Mouse (Mus musculus): ENCODE results near the gene Rnf224. TPM values are rescaled to one million over a fixed set of nuclear protein-coding genes. Genes with fewer than 3 reads are reported as not detected.

The Rnf224 gene
- total and polyA plus RNA-seq, 3 experiments: 0.10 TPM; not detected in 2

DNA sequence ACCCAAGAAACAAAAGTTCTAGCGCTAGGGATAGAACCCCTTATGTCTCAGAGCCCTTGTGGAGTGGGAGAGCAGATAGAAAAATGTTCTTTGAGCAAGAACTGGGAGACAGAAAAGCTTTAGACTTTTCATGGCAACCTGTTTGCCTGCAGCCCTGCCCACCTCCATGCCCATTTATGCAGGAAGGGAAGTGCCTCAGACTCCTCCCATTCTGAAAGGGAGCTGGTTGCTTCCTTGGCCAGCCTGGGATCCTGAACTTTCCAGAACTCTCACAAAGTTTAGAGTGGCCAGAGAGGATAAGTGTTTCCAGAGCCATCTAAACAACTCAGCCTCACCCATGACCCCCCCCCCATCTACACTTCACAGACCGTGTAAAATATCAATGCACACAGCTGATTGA is 39.4 kb downstream of the Rnf224 start:
- DNase-seq (ENCODE audit: low read depth, low spot score): peak; percentile 48
- Histone ChIP-seq H3K27me3 (ENCODE audit: control insufficient read depth in 1 of 2, insufficient read depth in 2 of 2, low read length in 2 of 2) (no peaks in the 10 kb centered on the region), H3K27ac (ENCODE audit: control insufficient read depth, low read depth, low read length) (peak overlapping the region; percentile 96), H3K4me3 (ENCODE audit: control insufficient read depth in 1 of 2, insufficient read depth in 1 of 2, low read depth in 2 of 2, low read length in 2 of 2) (peak overlapping the region; percentile 51 to 72), H3K4me1 (ENCODE audit: control insufficient read depth in 1 of 2, insufficient read depth in 2 of 2, low read length in 2 of 2) (peaks cover 6 to 32% of the 10 kb centered on the region in 2 experiments), H3K9ac (ENCODE audit: control insufficient read depth, low read depth, low read length, poor library complexity, severe bottlenecking) (peak overlapping the region; percentile 84), H3K36me3 (ENCODE audit: control insufficient read depth in 1 of 2, insufficient read depth in 2 of 2, low read length in 2 of 2) (peaks cover 2 to 17% of the 10 kb centered on the region in 2 experiments; a peak in 2 of 4 replicates), H3K9me3 (replicated peaks; ENCODE audit: insufficient read depth, low read length) (no peaks in the 10 kb centered on the region), H3K79me2 (ENCODE audit: control insufficient read depth, insufficient read depth, low read length, poor library complexity) (peaks cover 21% of the 10 kb centered on the region)
- TF ChIP-seq RAD21 (IDR thresholded peaks at IDR 0.05; ENCODE audit: low read depth, low read length): no peak
- TF ChIP-seq POLR2A (IDR thresholded peaks at IDR 0.05; ENCODE audit: control insufficient read depth in 1 of 2, insufficient read depth in 1 of 2, low read depth in 1 of 2, low read length in 2 of 2, poor library complexity in 1 of 2): 0 out of 4 replicates have a peak, but pooled peaks of 1 of the 2 experiments have one; percentile 17
- TF ChIP-seq MAZ (IDR thresholded peaks at IDR 0.05; ENCODE audit: low read depth, low read length): no peak
- TF ChIP-seq E2F4 (IDR thresholded peaks at IDR 0.05; ENCODE audit: borderline replicate concordance, low read depth, low read length): no peak
- TF ChIP-seq USF2 (IDR thresholded peaks at IDR 0.05; ENCODE audit: borderline replicate concordance in 1 of 2, insufficient read depth in 1 of 2, low read depth in 1 of 2, low read length in 2 of 2): no peak
- TF ChIP-seq ZKSCAN1 (IDR thresholded peaks at IDR 0.05; ENCODE audit: low read depth, low read length): no peak
- TF ChIP-seq CTCF (IDR thresholded peaks at IDR 0.05 in 2 of 3, conservative IDR thresholded peaks at IDR 0.05 in 1 of 3; ENCODE audit: control insufficient read depth in 1 of 3, insufficient read depth in 1 of 3, low read depth in 2 of 3, low read length in 3 of 3, poor library complexity in 1 of 3, severe bottlenecking in 1 of 3): no peak

DNA sequence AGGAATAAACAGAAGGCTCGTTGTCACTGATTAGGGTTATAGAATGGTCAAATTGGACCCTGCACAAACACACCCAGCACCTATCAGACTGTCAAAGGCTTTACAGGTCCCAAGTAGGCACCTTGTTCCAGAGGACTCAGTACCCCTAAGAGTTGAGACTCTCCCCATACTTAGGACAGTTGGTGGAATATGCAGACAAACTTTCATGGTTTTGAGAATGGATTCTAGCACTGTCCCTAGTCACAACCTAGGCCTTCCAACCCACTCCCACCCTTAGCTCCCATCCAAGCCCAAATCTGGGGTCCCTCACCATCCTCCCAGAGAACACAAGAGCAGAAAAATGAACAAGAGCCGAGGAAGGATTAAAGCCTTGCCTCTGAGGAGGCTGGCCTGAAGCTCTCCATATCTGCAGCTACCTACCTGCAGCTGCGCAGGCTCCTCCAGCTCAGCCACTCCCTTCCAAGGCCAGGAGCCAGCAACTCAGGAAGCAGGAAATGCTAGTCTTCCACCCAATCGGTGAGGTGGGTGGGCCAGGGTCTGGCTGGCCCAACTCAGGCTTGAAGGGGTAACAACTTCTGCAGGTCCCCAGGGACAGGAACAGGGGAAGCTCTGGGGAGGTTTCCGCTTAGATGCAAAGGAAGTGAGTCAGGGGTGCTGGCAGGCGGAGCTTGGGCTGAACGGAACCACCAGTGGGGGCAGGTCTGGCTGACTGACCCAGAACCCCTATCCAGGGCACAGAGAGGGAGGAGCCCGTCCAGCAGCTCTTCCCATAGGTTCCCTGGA is 40.2 kb downstream of the Rnf224 start, which contains the start of gene Tor4a:
Gene Tor4a, minus strand, starts transcription at position 715 of the 783 bp plus-strand sequence.
- peaks cover 6 to 32% of the 10 kb centered on the region in 2 experiments for H3K4me1 ChIP-seq (ENCODE audit: control insufficient read depth in 1 of 2, insufficient read depth in 2 of 2, low read length in 2 of 2)
- TF ChIP-seq MAX (IDR thresholded peaks at IDR 0.05; ENCODE audit: low read length) (no peak), CTCF (IDR thresholded peaks at IDR 0.05 in 2 of 3, conservative IDR thresholded peaks at IDR 0.05 in 1 of 3; ENCODE audit: control insufficient read depth in 1 of 3, insufficient read depth in 1 of 3, low read depth in 2 of 3, low read length in 3 of 3, poor library complexity in 1 of 3, severe bottlenecking in 1 of 3) (no peak), POLR2AphosphoS5 (IDR thresholded peaks at IDR 0.05; ENCODE audit: borderline replicate concordance, low read depth, low read length) (no peak), ELF1 (IDR thresholded peaks at IDR 0.05; ENCODE audit: low read depth, low read length) (peak; percentile 96), ZKSCAN1 (IDR thresholded peaks at IDR 0.05; ENCODE audit: low read depth, low read length) (no peak), NELFE (IDR thresholded peaks at IDR 0.05; ENCODE audit: low read depth, low read length) (peak; percentile 77), ZMIZ1 (IDR thresholded peaks at IDR 0.05; ENCODE audit: low read depth, low read length) (peak; percentile 84), MAZ (IDR thresholded peaks at IDR 0.05; ENCODE audit: low read depth, low read length) (peak; percentile 61; the same call in 1 of the 2 replicates), SIN3A (IDR thresholded peaks at IDR 0.05; ENCODE audit: low read length) (no peak; the same call in 1 of the 2 replicates), ETS1 (IDR thresholded peaks at IDR 0.05; ENCODE audit: low read depth, low read length) (peak; percentile 10; the same call in 1 of the 2 replicates), TAL1 (IDR thresholded peaks at IDR 0.05; ENCODE audit: low read length) (0 out of 2 replicates have a peak, but pooled peaks have one; percentile 6), NRF1 (IDR thresholded peaks at IDR 0.05; ENCODE audit: insufficient read depth, low read depth, low read length, poor library complexity, severe bottlenecking) (peak; percentile 92), MYB (IDR thresholded peaks at IDR 0.05; ENCODE audit: low read depth, low read length) (no peak), CHD2 (IDR thresholded peaks at IDR 0.05; ENCODE audit: low read length) (no peak), MXI1 (IDR thresholded peaks at IDR 0.05; ENCODE audit: low read depth, low read length) (peak; percentile 39), MYC (IDR thresholded peaks at IDR 0.05; ENCODE audit: low read depth, low read length) (no peak), CHD1 (IDR thresholded peaks at IDR 0.05; ENCODE audit: low read depth, low read length) (peak; percentile 74), GATA1 (IDR thresholded peaks at IDR 0.05; ENCODE audit: low read depth, low read length) (no peak), ZNF384 (IDR thresholded peaks at IDR 0.05; ENCODE audit: low read depth, low read length) (no peak), HCFC1 (IDR thresholded peaks at IDR 0.05; ENCODE audit: low read depth, low read length) (peak; percentile 79), JUND (IDR thresholded peaks at IDR 0.05; ENCODE audit: low read depth, low read length) (no peak), TBP (IDR thresholded peaks at IDR 0.05; ENCODE audit: low read depth, low read length) (peak; percentile 80), MEF2A (IDR thresholded peaks at IDR 0.05; ENCODE audit: extremely low read depth, insufficient replicate concordance, low read depth, low read length, poor library complexity, severe bottlenecking) (0 out of 2 replicates have a peak, but pooled peaks have one; percentile 54), KAT2A (conservative IDR thresholded peaks at IDR 0.05; ENCODE audit: low read depth, low read length) (no peak)

More for the DNA sequence above, 40.2 kb downstream of the Rnf224 start, which contains the start of gene Tor4a:
- Histone ChIP-seq H3K79me2 (ENCODE audit: control insufficient read depth, insufficient read depth, low read length, poor library complexity) (peaks cover 21% of the 10 kb centered on the region), H3K27ac (ENCODE audit: control insufficient read depth, low read depth, low read length) (peak within 1 kb of the TSS; percentile 96), H3K9me3 (replicated peaks; ENCODE audit: insufficient read depth, low read length) (no peaks in the 10 kb centered on the region), H3K9ac (ENCODE audit: control insufficient read depth, low read depth, low read length, poor library complexity, severe bottlenecking) (peak within 1 kb of the TSS; percentile 87), H3K36me3 (ENCODE audit: control insufficient read depth in 1 of 2, insufficient read depth in 2 of 2, low read length in 2 of 2) (peaks cover 0 to 17% of the 10 kb centered on the region in 2 experiments; a peak in 2 of 4 replicates), H3K4me3 (ENCODE audit: control insufficient read depth in 1 of 2, insufficient read depth in 1 of 2, low read depth in 2 of 2, low read length in 2 of 2) (peak within 1 kb of the TSS; percentile 57 to 72), H3K27me3 (ENCODE audit: control insufficient read depth in 1 of 2, insufficient read depth in 2 of 2, low read length in 2 of 2) (no peaks in the 10 kb centered on the region)
- peak; percentile 96 for DNase-seq (ENCODE audit: low read depth, low spot score)
